Mouse (Mus musculus) frontal cortex, adult (tissue): ENCODE measurements around the gene Dvl2.
A peak's percentile ranks its signal among the peaks of the same experiment; 100 is the strongest.
"Not testable (repeated sequence)": the region's sequence is repeated elsewhere in the genome, so short reads cannot be mapped to it uniquely, and the experiment has no call there.

ENCODE experiments used
- ATAC-seq: cut with Nextera tagmentation; 2 replicates; pipeline ENCODE4 v1.9.2; 2017; ENCODE audit warnings: mild to moderate bottlenecking, moderate library complexity, mixed read lengths; ENCODE audit not compliant: low TSS enrichment

Gene Dvl2

DNA sequence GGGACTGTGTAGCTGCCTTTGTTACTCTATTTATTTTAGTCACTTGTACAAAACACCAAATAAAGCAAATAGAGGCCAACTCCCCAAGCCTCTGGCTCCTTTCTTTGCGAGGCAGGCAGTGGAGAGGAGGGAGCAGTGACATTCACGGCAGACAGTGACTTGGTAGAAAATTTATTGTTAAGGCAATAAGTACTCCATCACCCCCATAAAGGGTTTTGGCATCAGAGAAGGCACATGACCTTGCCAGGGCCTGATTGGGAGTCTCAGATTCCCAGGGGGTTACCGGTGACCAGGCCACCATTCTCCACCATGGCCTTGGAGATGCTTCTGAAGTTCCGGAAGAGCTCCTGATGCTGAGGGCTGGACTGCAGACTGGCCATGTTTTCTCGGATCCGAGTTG, 9.6 kb downstream of the Dvl2 start:
- ATAC-seq: no peak

DNA sequence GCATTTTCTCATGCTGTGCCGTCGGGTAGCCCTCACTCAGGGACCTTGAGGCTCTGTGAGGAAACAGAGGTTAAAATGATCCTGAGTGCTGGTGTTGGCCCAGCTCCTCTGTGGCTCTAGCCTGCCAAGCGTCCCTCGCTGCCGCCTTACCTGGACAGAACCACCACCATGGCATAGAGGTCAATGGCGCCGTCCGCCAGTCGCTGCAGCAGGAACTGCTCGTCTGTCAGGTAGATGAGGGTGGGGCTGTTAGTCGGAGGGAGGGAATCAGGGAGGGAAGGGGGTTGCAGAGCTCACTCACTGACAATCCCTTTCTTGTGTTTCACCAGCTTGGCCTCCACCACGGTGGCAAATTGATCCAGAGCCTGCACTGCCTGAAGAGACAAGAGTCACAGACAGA, 10.2 kb downstream of the Dvl2 start:
- no peak for ATAC-seq

DNA sequence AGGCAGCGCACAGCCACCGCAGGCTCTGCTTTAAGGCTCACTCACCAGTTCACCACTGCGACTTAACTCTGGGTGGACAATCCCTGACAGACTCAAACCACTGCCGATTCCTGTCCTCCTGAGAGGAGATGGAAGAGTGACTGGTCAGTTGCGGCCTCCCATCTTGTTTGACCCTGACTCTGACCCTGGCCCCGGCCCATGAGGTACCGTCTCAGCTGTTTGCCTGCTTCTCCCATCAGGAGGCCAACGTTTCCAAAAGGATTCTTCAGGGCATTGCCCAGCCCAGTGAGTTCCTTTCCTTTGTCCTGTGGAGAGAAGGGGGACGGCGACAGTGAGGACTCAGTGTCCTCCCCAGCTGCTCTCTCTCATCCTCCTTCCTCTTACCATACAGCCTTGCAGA, 10.6 kb downstream of the Dvl2 start:
- no peak for ATAC-seq

DNA sequence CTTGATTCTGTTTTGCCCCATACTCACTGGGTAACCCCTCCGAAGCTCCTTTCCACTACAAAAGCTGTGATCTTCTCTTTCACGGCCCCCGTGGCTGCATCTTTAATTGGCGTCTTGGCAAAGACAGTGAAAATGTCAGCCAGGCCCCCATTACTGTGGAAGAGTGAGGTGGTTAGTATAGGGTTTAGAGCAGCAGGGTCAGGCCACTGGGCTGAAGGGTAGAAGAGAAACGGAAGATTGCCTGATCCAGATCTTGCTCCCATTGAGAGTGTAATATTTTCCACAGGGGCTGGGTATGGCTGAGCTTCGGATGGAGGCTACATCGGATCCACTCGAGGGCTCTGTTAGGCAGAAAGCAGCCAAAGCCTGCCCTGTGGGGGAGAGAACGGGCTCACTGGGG, 12.5 kb downstream of the Dvl2 start:
- no peak for ATAC-seq

DNA sequence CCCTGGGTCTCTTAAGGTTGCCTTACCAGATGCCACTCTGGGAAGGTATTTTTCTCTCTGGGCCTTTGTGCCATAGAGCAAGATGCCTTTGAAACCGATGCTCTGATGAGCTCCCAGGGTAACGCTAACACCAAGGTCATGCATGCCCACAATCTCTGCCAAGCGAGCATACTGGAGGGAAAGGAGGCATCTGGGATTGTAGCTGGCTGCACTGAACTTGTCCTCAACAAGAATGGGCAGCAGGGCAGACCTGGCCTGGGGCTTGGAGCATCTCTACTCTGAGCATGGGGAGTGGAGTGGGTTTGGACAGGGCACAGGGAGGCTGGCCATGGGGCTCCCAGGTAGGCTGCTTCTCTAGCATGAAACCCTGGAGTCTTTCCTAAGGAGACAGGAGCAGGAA, 13.0 kb downstream of the Dvl2 start:
- ATAC-seq: no peak

DNA sequence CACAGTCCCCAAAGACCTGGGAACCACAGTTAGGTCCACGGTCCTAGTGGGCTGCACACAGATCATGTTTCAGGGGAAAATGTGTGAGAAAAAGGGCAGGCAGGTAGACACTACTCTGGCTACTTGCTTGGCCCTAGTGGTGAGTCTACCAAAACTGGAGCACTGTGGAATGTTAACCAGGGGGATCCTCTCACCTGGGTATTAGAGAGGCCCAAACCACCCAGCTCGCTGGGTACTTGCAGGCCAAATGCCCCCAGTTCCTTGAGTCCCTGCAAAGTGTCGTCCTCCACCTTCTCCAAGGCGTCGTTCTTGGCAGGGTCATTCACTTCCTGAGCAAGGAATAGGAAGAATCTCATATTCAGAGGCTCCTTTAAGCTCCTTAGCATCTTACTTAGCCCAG, 13.7 kb downstream of the Dvl2 start:
- no peak for ATAC-seq

DNA sequence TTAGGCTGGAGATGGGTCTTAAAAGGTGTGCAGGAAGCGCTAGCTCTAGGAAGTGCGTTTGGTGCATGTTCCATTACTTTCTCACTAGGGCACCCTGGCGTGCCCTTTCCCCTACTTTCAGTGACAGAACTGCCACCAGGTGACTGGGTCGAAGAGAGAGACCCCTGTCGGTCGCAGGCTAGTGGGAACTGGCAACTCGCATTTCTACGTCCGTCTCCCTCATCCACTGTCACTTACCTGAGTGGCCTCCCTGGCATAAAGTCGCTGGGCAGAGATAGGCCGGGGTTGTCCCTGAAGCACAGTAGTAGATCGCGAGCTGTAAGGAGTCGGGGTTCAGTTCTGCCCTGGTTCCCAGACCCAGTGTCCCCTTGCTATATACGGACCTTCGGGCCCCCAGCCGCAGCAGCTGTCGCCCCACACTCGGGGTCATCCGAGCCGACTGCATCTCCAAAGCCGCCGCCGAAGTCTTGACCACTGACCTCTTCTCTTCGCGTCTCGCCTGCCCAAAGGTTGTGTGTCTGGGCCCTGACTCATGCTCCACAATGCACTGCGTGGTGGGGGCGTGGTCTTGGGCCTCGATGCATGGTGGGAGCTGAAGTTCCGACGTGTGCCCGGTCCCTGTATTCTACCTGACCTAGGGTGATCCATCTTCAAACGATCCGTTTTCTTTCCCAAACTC, 14.6 kb downstream of the Dvl2 start, which contains the start of gene Acadvl:
Gene Acadvl (minus strand): TSS at position 532 of the 679 bp plus-strand sequence.
- peak; percentile 78 for ATAC-seq

DNA sequence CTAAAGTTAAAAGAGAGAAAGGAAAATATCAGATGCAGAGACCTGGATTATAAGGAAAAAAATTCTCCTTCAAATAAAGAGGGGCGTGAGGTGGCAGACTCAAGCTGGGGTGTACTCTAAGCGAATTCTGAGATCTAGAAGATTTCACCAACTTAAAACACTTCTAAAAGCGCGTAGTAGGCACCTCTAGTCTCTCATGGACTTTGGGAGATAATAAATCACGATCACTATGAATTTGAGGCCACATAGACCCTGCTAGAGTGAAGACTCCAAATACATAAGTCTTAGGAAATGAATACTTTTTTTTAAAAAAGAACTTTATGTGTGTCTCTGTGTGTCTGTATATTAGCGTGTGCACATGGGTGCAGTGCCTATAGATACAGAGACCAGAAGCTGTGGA, 15.3 kb downstream of the Dvl2 start:
- no peak for ATAC-seq

DNA sequence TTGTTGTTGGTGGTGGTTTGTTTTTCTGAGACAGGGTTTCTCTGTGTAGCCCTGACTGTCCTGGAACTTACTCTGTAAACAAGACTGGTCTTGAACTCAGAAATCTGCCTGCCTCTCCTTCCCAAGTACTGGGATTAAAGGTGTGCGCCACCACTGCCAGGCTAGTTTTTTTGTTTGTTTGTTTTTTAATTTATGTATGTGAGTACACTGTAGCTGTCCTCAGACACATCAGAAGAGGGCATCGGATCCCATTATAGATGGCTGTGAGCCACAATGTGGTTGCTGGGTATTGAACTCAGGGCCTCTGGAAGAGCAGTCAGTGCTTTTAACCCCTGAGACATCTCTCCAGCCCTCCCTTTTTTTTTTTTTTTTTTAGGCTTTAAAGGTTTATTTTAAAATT, 15.8 kb downstream of the Dvl2 start:
- ATAC-seq: not testable (repeated sequence)

DNA sequence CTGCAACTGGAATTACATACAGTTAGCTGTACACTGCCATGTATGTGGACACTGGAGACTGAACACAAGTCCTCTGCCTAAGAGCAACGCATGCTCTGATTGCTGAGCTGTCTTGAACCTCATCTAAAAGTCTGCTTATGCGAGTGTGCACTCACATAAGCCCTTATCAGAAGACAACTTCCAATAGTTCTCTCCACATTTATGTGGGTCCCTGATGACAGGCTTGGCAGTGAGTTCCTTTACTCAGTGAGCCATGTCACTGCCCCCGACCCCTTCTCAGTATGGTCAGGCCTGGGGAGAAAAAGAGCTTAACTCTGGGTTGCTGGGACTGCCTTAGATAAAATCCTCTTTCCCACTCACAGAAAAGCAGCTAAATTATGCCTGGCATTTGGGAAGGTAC, 16.3 kb downstream of the Dvl2 start, which contains the start of gene Dlg4:
Gene Dlg4 (plus strand): TSS at position 274 of the 400 bp plus-strand sequence.
- ATAC-seq: no peak

DNA sequence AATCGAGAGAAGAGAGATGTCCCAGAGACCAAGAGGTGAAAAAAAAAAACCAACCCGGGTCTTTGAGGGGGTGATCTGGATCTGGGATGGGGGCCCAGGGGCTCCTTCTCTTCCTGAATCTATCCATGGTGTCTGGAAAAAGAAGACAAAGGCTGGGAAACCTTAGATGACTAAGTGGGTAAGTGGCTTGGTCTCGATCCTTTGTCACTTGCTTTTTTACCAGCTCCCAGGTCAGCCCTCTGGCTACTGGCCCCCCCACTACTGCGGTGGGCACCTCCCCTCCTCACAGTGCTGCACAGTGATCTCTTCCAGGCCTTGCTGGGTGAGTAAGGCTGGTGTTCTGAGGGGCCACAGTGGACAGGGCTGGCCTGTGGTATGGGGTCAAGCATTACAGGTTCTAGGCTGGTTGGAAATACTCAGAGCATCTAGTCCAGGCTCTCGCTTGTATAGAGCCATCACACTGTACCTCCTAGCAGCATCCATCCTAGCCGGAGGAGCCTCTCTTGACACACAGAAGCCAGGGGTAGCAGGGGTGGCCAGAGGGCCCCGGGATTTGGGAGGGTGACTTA, 16.9 kb downstream of the Dvl2 start:
- ATAC-seq: no peak

DNA sequence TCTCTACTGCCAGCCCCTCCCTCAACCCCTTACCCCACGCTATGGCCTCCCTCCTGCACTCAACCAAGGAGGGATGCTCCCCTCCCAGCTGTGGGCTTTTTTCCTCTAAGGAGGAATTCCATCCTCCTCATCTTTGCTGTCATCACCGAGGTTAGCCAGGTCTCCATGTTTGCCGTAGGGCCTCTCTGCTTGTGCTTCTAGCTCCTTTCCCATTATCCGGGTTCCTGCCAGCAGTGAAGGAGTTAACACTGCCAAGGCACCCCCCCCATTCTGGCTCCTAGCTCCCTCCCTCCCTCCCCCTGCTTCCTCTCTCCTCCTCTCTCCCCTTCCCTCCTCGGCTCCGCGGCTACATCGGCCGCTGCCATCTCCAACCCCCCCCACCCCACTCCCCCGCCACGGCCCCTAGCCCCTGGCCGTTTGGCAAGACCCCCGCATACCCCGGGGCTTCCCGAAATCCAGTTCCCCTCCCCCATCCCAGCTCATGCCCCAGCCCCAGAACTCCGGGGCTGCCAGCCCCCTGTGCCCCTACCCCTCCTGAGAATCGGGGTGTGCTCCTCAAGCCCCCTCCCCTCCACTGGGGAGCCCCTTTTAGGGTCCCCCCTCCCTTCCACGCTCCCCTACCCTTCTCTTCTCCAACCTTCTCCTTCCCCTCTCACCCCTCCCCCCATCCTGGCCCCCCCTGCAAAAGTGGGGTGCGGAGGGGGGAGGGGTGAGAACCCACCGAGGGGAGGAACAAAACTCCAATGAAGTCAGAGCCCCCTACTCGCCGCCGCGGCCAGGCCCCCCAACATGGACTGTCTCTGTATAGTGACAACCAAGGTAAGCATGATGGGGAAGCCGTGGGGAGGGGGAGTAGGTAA, 18.0 kb downstream of the Dvl2 start:
- no peak; the same call in 1 of the 2 replicates for ATAC-seq

DNA sequence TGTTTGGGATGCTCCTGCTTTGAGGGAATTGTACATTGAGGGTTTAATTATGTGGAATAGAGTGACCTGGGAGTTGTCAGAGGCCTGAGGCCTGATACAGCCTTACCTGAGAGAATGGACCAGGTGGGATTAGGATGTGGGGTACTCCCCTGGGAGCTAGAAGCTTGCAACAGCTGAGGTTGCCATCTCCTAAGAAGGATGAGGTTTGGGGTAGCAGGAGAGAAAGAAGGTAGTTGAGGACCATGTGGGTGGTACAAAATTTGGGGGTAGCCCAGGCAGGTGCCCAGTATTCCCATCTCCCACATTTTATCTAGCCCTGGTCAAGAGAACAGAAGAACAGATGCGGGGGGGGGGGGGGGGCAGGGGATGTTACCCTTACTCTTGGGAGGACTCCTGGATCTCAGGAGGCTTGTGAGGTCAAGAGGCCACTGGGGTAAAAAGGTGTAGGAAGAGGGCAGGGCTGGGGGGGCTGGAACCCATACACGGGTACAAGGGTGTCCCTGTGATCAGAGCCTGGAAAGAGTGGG, 19.2 kb downstream of the Dvl2 start:
- no peak for ATAC-seq

DNA sequence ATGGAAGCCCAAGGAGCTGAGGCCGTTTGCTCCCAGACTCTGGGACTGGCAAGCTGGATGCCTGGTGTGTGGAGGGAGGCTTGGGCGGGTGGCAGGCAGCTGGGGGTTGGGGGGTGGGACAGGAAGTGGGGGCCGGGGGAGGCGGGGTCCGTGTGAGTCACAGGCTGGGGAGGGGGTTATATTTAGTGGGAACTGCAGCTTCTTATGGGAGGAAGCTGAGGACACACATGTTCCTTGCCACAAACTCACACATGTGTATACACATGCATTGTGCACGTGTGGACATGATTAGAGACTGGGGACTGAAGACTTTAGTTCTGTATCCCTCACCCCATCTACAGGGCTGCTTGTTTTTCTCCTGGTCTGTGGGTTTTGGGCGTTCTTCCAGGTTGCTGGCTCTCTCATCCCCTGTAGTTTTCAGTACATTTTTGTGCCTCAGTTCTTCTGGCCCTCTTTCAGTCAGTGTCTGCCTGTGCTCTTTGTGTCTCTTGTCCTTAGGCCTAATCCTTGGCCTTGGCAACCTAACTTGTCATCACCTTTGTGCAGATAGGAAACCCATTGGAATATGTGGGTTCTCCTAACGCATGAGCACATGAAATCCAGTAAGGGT, 19.7 kb downstream of the Dvl2 start:
- ATAC-seq: no peak

DNA sequence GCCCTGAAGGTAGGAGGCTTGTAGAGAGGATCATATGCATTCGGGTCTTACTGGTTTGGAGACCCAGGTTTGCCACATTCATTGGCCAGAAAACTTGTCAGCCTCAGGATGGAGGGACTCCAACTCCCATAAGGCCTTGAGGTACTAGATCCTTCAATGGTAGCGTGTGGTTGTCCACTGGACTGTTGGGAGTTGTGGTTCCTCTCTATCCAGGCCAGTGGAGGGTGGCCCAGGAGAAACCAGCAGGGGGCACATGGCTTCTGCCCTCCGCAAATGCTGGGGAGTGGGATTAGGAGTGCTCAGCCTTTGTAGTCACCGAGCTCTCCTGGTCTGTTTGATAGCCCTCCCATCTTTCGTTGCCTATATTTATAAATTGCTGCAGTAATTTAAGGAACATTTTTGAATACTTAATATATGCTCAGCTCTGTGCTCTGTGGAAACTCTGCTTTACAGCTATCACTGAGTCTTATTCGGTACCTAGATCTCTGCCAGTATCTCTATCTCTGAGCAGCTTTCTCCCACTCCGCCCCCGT, 20.4 kb downstream of the Dvl2 start:
- peak; percentile 59 for ATAC-seq

DNA sequence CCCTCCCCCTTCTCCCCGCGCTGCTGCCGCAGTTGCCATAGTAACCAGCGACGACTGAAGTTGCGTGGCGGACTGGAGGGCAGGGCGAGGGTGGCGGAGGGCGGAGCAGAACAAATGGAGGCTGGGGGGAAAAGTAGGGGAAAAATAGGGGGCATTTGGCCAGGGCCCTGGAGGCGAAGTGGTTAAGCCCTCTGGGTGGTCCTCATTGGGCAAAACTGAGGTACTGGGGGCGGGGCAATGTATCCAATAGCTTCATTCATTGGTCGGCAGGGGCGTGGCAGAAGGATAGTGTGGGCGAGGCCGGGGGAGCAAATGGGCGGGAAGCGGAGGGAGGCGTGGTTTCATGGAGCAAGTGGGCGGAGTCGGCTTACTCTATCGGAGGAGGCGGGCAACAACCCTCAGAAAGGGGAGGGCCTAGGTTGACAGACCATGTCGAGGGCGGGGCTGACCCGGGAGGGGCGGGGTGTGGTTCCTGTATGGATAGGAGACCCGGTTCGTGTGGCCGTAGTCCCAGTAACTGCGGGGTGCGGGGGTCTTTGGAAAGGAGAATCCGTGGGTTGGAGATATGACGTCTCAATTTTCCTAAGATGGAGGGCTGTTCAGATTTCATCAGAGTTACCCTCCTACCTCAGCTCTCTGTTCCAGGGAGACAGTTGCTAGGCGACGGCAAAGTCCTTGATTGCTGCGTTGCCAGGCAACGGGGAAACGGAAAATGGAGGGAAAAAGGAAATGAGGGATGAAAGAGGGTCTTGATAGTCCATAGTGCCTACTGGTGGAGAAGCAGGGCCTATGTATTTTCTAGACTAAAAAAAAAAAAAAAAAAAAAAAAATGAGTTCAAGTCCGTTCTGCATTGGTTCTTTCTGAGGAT, 21.1 kb downstream of the Dvl2 start:
- peak; percentile 32 for ATAC-seq

DNA sequence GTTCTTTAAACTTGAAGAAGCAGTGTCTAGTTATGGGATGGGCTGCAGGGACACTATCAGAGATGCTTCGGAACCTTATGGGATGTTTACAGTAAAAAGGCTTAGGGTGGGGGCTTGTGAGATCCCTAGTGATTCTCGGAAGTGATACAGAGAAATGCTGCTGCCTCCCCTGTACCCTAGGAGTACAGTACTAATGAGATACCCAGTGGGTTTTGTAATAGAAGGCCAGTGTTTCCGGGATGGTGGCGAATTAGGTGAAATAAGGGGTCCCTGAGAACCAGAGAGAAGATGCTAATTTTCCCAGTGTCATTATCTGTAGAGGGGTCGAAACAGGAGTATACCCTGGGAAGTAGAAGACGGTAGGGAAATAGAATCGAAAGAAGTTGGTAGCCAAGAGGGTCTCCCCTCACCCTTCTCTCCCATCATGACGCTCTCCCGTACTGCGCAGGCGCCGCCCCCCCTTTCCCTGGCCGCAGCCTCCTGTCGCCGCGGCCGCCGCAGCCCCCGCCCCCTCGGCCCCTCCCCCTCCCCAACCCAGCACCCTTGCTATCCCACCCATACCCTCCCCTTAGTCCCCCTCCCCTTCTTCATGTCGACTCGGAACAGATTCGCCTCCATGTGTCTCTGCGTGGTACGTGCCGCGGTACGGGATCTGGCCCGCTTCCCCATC, 23.2 kb downstream of the Dvl2 start:
- no peak for ATAC-seq

DNA sequence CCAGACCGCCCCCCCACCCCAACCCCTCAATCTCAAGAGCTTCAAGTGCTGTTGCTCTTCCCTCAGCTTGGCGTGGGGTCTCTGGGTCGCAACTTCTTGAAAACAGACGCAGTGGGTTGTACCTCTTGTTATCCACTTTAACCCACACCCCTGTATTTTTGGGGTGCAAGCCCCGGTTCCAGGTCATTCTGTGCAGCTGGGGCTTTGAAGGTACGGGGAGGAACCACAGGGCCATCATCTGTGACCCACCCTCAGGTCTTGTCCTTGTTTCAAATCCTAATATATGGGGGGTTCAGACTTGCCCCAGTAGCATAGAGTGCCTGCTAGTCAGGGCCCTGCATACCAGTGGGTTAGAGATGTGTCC, 23.7 kb downstream of the Dvl2 start:
- no peak for ATAC-seq

DNA sequence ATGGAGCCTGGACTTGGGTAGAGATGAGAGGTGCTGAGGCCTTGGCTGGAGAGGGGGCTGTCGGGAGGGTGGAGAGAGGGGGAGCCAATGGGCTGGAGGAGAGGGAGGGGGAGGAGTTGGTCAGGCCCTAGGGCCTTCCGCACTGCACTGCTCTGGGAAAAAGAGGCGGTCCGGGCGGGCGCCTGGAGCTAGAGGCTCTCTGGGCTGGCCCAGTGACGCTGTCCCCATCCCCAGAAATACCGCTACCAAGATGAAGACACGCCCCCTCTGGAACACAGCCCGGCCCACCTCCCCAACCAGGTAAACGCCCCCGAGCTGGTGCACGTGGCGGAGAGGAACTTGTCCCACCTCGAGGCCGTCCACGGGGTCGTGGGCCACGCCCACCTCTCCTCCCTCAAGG, 26.3 kb downstream of the Dvl2 start:
- no peak for ATAC-seq

DNA sequence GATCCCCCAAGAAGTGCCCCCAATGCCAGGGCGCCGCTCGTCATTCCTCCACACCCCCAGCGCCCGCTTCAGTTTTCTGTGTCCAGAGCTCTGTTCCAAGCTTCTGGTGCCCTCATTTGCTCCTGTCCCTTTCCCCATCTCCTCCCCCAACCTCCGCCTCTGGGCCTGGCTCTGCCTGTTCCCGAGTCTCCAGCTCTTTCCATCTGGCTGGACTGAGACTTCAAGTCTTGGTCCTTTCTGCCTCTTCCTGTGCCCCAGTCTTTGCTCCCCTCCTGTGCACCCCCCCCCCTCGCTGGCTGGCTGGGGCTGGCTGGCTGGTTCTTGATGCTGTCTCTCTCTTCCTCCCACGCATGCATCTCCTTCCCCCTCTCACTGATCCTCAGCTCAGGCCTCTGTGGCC, 27.0 kb downstream of the Dvl2 start:
- 0 out of 2 replicates have a peak, but pooled peaks have one; percentile 5 for ATAC-seq
